Mouse (Mus musculus): Measurements from ENCODE around the gene Esyt2.
A peak's percentile ranks its signal among the peaks of the same experiment; 100 is the strongest.

Esyt2 gene

GRCm38 (mm10) chr12:116362091-116362490, 81.1 kb downstream of the Esyt2 start:
- no peak for DNase-seq (ENCODE audit: low spot score)

- DNase-seq (ENCODE audit: low spot score) = no peak
Observed at GRCm38 (mm10) chr12:116366900-116367299, 85.9 kb downstream of the Esyt2 start.

GRCm38 (mm10) chr12:116367346-116367745, 86.3 kb downstream of the Esyt2 start:
- DNase-seq (ENCODE audit: low spot score) = no peak

- DNase-seq (ENCODE audit: low spot score) = no peak
Observed at GRCm38 (mm10) chr12:116368857-116369256, 87.9 kb downstream of the Esyt2 start.

- no peak for DNase-seq (ENCODE audit: low spot score)
Observed at GRCm38 (mm10) chr12:116383101-116383500, 102.1 kb downstream of the Esyt2 start.

- no peak for DNase-seq (ENCODE audit: low spot score)
Observed at GRCm38 (mm10) chr12:116383995-116384394, 103.0 kb downstream of the Esyt2 start.

- no peak for DNase-seq (ENCODE audit: low spot score)
Observed at GRCm38 (mm10) chr12:116386802-116387201, 105.8 kb downstream of the Esyt2 start.

- DNase-seq (ENCODE audit: low spot score) = no peak
Observed at GRCm38 (mm10) chr12:116389868-116390267, 108.9 kb downstream of the Esyt2 start.

GRCm38 (mm10) chr12:116394327-116394726, 113.3 kb downstream of the Esyt2 start:
- no peak for DNase-seq (ENCODE audit: low spot score)

GRCm38 (mm10) chr12:116395312-116395711, 114.3 kb downstream of the Esyt2 start:
- no peak for DNase-seq (ENCODE audit: low spot score)

GRCm38 (mm10) chr12:116396072-116396695, 115.2 kb downstream of the Esyt2 start:
- no peak for DNase-seq (ENCODE audit: low spot score)

GRCm38 (mm10) chr12:116404012-116404679, 123.2 kb downstream of the Esyt2 start:
- DNase-seq (ENCODE audit: low spot score) = no peak

- peak; percentile 96 for DNase-seq (ENCODE audit: low spot score)
Observed at GRCm38 (mm10) chr12:116405045-116405835, 124.2 kb downstream of the Esyt2 start, which contains the start of gene Ncapg2. Ncapg2 (plus strand) TSS chr12:116405402.

- peak; percentile 31 for DNase-seq (ENCODE audit: low spot score)
Observed at GRCm38 (mm10) chr12:116405836-116406155, 124.8 kb downstream of the Esyt2 start.

- no peak for DNase-seq (ENCODE audit: low spot score)
Observed at GRCm38 (mm10) chr12:116407883-116408282, 126.9 kb downstream of the Esyt2 start.

- no peak for DNase-seq (ENCODE audit: low spot score)
Observed at GRCm38 (mm10) chr12:116414941-116415340, 133.9 kb downstream of the Esyt2 start.

GRCm38 (mm10) chr12:116416514-116416913, 135.5 kb downstream of the Esyt2 start:
- no peak for DNase-seq (ENCODE audit: low spot score)

GRCm38 (mm10) chr12:116421656-116422055, 140.7 kb downstream of the Esyt2 start:
- DNase-seq (ENCODE audit: low spot score) = no peak

- DNase-seq (ENCODE audit: low spot score) = no peak
Observed at GRCm38 (mm10) chr12:116425392-116425791, 144.4 kb downstream of the Esyt2 start.

GRCm38 (mm10) chr12:116433742-116434141, 152.7 kb downstream of the Esyt2 start:
- DNase-seq (ENCODE audit: low spot score) = no peak

- DNase-seq (ENCODE audit: low spot score) = no peak
Observed at GRCm38 (mm10) chr12:116435232-116435631, 154.2 kb downstream of the Esyt2 start.

- DNase-seq (ENCODE audit: low spot score) = no peak
Observed at GRCm38 (mm10) chr12:116436125-116436524, 155.1 kb downstream of the Esyt2 start.

GRCm38 (mm10) chr12:116438591-116438990, 157.6 kb downstream of the Esyt2 start:
- DNase-seq (ENCODE audit: low spot score) = no peak

Data from MN1 (cell line).